Mouse (Mus musculus) stomach, postnatal 0 days (tissue): ENCODE results near the gene C5ar2.

Experiments used
- CTCF ChIP-seq: IDR thresholded peaks from 2 replicates; pipeline ENCODE4 v1.5.1; 2016; ENCODE audit warnings: antibody characterized with exemption, low read depth, mild to moderate bottlenecking, moderate library complexity
- EP300 ChIP-seq: optimal IDR thresholded peaks from 2 replicates; pipeline ENCODE3; 2016; ENCODE audit warnings: antibody characterized with exemption

DNA sequence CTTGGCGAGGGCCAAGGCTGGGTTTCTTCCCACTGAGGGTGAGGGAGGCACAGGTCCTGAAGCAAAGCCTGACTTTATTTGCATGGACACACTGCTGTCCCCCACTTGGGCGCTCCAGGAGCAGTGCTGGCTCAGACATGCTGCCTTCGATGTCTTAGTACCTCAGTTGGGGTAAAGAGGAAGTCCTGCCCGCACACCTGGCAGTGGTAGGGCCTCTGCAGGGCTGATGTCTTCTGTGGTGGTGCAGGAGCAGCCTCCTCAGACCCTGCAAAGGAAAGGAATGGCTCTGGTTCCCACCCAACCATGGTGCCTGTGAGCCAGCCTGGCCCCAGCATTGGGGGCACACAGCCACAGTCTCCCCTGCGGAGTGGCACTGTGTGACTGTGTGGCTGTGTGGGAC, 46.8 kb downstream of the C5ar2 start:
- TF ChIP-seq CTCF (no peak), EP300 (no peak)
